Mouse (Mus musculus) MEL (cell line): ENCODE data around the gene Gpr21. TPM values are rescaled to one million over a fixed set of nuclear protein-coding genes. Genes with fewer than 3 reads are reported as not detected.

Experiments used
- DNase-seq: peaks from one replicate; pipeline ENCODE4 v3.0.0; 2011; ENCODE audit warnings: low read depth, low spot score
- H3K27ac ChIP-seq: 2 replicates; pipeline ENCODE4 v1.5.1; 2012; ENCODE audit warnings: low read depth, mild to moderate bottlenecking, control low read depth, low read length, moderate library complexity; ENCODE audit not compliant: control insufficient read depth
- H3K27me3 ChIP-seq, 2 experiments: fragments of 150-350 bp in 1 of 2; sonication (generic) in 1 of 2; 2 replicates each; pipeline ENCODE4 v1.6.1; 2012; ENCODE audit warnings: low read length in 2 of 2, mild to moderate bottlenecking in 2 of 2, improper control_type of control experiment in 1 of 2, moderate library complexity in 1 of 2; ENCODE audit not compliant: insufficient read depth in 2 of 2, control insufficient read depth in 1 of 2
- H3K36me3 ChIP-seq, 2 experiments: 2 replicates each; pipeline ENCODE4 v1.6.1; 2012 to 2014; ENCODE audit warnings: low read length in 2 of 2, improper control_type of control experiment in 1 of 2, inconsistent platforms in 1 of 2, mild to moderate bottlenecking in 1 of 2; ENCODE audit not compliant: insufficient read depth in 2 of 2, control insufficient read depth in 1 of 2
- H3K4me1 ChIP-seq, 2 experiments: fragments of 150-350 bp in 1 of 2; sonication (generic) in 1 of 2; 2 replicates each; pipeline ENCODE4 v1.6.1; 2012; ENCODE audit warnings: low read length in 2 of 2, improper control_type of control experiment in 1 of 2, mild to moderate bottlenecking in 1 of 2; ENCODE audit not compliant: insufficient read depth in 2 of 2, control insufficient read depth in 1 of 2
- H3K4me3 ChIP-seq, 2 experiments: fragments of 150-350 bp in 1 of 2; sonication (generic) in 1 of 2; 2 replicates each; pipeline ENCODE4 v1.5.1; 2012; ENCODE audit warnings: low read depth in 2 of 2, low read length in 2 of 2, mild to moderate bottlenecking in 2 of 2, moderate library complexity in 2 of 2, control low read depth in 1 of 2, improper control_type of control experiment in 1 of 2; ENCODE audit not compliant: control insufficient read depth in 1 of 2, insufficient read depth in 1 of 2
- H3K79me2 ChIP-seq: 2 replicates; pipeline ENCODE4 v1.6.1; 2012; ENCODE audit warnings: mild to moderate bottlenecking, low read length, moderate library complexity; ENCODE audit not compliant: control insufficient read depth, poor library complexity, insufficient read depth
- H3K9ac ChIP-seq: 2 replicates; pipeline ENCODE4 v1.6.1; 2012; ENCODE audit warnings: low read depth, mild to moderate bottlenecking, control low read depth, low read length, moderate library complexity; ENCODE audit not compliant: control insufficient read depth, poor library complexity, severe bottlenecking
- H3K9me3 ChIP-seq: fragments of 150-350 bp; sonication (generic); replicated peaks from 2 replicates; pipeline ENCODE4 v1.6.1; 2012; ENCODE audit warnings: mild to moderate bottlenecking, low read length, improper control_type of control experiment, moderate library complexity; ENCODE audit not compliant: insufficient read depth
- BHLHE40 ChIP-seq: IDR thresholded peaks from 2 replicates; pipeline ENCODE4 v1.6.1; 2012; ENCODE audit warnings: low read depth, mild to moderate bottlenecking, inconsistent platforms, low read length, improper control_type of control experiment, borderline replicate concordance
- CHD1 ChIP-seq: IDR thresholded peaks from 2 replicates; pipeline ENCODE4 v1.6.1; 2012; ENCODE audit warnings: low read depth, mild to moderate bottlenecking, inconsistent platforms, low read length, improper control_type of control experiment
- CHD2 ChIP-seq: IDR thresholded peaks from 2 replicates; pipeline ENCODE4 v1.6.1; 2011; ENCODE audit warnings: low read length, improper control_type of control experiment
- ELF1 ChIP-seq: IDR thresholded peaks from 2 replicates; pipeline ENCODE4 v1.6.1; 2014; ENCODE audit warnings: low read depth, mild to moderate bottlenecking, inconsistent platforms, low read length, improper control_type of control experiment, moderate library complexity
- ETS1 ChIP-seq: IDR thresholded peaks from 2 replicates; pipeline ENCODE4 v1.6.1; 2012; ENCODE audit warnings: low read depth, mild to moderate bottlenecking, inconsistent platforms, low read length, improper control_type of control experiment, moderate library complexity
- GABPA ChIP-seq: IDR thresholded peaks from 2 replicates; pipeline ENCODE4 v1.6.1; 2012; ENCODE audit warnings: low read depth, mild to moderate bottlenecking, inconsistent platforms, low read length, improper control_type of control experiment, moderate library complexity
- GATA1 ChIP-seq: IDR thresholded peaks from 2 replicates; pipeline ENCODE4 v1.6.1; 2011; ENCODE audit warnings: low read depth, low read length, improper control_type of control experiment
- HCFC1 ChIP-seq: IDR thresholded peaks from 2 replicates; pipeline ENCODE4 v1.6.1; 2012; ENCODE audit warnings: low read depth, mild to moderate bottlenecking, inconsistent platforms, low read length, improper control_type of control experiment, moderate library complexity
- KAT2A ChIP-seq: conservative IDR thresholded peaks from 2 replicates; pipeline ENCODE4 v1.6.1; 2012; ENCODE audit warnings: low read depth, low read length, improper control_type of control experiment, inconsistent platforms
- MAFK ChIP-seq: IDR thresholded peaks from 2 replicates; pipeline ENCODE4 v1.6.1; 2011; ENCODE audit warnings: low read depth, mild to moderate bottlenecking, low read length, improper control_type of control experiment, borderline replicate concordance
- MAZ ChIP-seq: IDR thresholded peaks from 2 replicates; pipeline ENCODE4 v1.6.1; 2012; ENCODE audit warnings: low read depth, mild to moderate bottlenecking, inconsistent platforms, low read length, improper control_type of control experiment
- MEF2A ChIP-seq: IDR thresholded peaks from 2 replicates; pipeline ENCODE4 v1.6.1; 2014; ENCODE audit warnings: low read depth, mild to moderate bottlenecking, inconsistent platforms, low read length, improper control_type of control experiment; ENCODE audit not compliant: poor library complexity, insufficient replicate concordance, severe bottlenecking; ENCODE audit errors: extremely low read depth
- NELFE ChIP-seq: IDR thresholded peaks from 2 replicates; pipeline ENCODE4 v1.6.1; 2011; ENCODE audit warnings: low read depth, low read length, improper control_type of control experiment
- POLR2AphosphoS2 ChIP-seq: IDR thresholded peaks from 2 replicates; pipeline ENCODE4 v1.6.1; 2011; ENCODE audit warnings: low read length, improper control_type of control experiment
- POLR2AphosphoS5 ChIP-seq: IDR thresholded peaks from 2 replicates; pipeline ENCODE4 v1.6.1; 2012; ENCODE audit warnings: low read depth, borderline replicate concordance, mild to moderate bottlenecking, inconsistent platforms, low read length, moderate library complexity, mixed read lengths
- RAD21 ChIP-seq: IDR thresholded peaks from 2 replicates; pipeline ENCODE4 v1.6.1; 2011; ENCODE audit warnings: mild to moderate bottlenecking, low read depth, low read length, improper control_type of control experiment
- RCOR1 ChIP-seq: IDR thresholded peaks from 2 replicates; pipeline ENCODE4 v1.6.1; 2012; ENCODE audit warnings: low read depth, mild to moderate bottlenecking, inconsistent platforms, low read length, improper control_type of control experiment
- SMC3 ChIP-seq: IDR thresholded peaks from 2 replicates; pipeline ENCODE4 v1.6.1; 2011; ENCODE audit warnings: low read depth, low read length, improper control_type of control experiment
- TAL1 ChIP-seq: IDR thresholded peaks from 2 replicates; pipeline ENCODE4 v1.6.1; 2012; ENCODE audit warnings: mild to moderate bottlenecking, inconsistent platforms, low read length, moderate library complexity, mixed read lengths
- TBP ChIP-seq: IDR thresholded peaks from 2 replicates; pipeline ENCODE4 v1.8.0; 2011; ENCODE audit warnings: low read depth, low read length, improper control_type of control experiment
- TCF12 ChIP-seq: IDR thresholded peaks from 2 replicates; pipeline ENCODE4 v1.6.1; 2014; ENCODE audit warnings: low read depth, mild to moderate bottlenecking, inconsistent platforms, low read length, improper control_type of control experiment, moderate library complexity
- UBTF ChIP-seq: IDR thresholded peaks from 2 replicates; pipeline ENCODE4 v1.6.1; 2012; ENCODE audit warnings: low read depth, mild to moderate bottlenecking, inconsistent platforms, low read length, improper control_type of control experiment, moderate library complexity, borderline replicate concordance; ENCODE audit not compliant: insufficient read depth
- USF2 ChIP-seq, 2 experiments: IDR thresholded peaks; 2 replicates each; pipeline ENCODE4 v1.6.1; 2011 to 2012; ENCODE audit warnings: improper control_type of control experiment in 2 of 2, low read length in 2 of 2, borderline replicate concordance in 1 of 2, inconsistent platforms in 1 of 2, low read depth in 1 of 2, mild to moderate bottlenecking in 1 of 2; ENCODE audit not compliant: insufficient read depth in 1 of 2
- ZMIZ1 ChIP-seq: IDR thresholded peaks from 2 replicates; pipeline ENCODE4 v1.6.1; 2012; ENCODE audit warnings: low read depth, mild to moderate bottlenecking, inconsistent platforms, low read length, improper control_type of control experiment, moderate library complexity
- ZNF384 ChIP-seq: IDR thresholded peaks from 2 replicates; pipeline ENCODE4 v1.6.1; 2012; ENCODE audit warnings: low read depth, mild to moderate bottlenecking, inconsistent platforms, low read length, improper control_type of control experiment
- polyA plus RNA-seq, 2 experiments: library from polyadenylated mRNA; stranded (reverse) in 1 of 2; unstranded in 1 of 2; fragments of >175 nt in 1 of 2; fragments of >200 nt in 1 of 2; gene quantifications; 2 replicates each; pipeline versions ENCODE4 v1.2.1 to v1.2.4; 2012; ENCODE audit warnings: low replicate concordance in 2 of 2, low read depth in 1 of 2; ENCODE audit not compliant: insufficient read length in 2 of 2, insufficient read depth in 1 of 2, missing spikeins in 1 of 2
- total RNA-seq: library from RNA; depleted of rRNA; stranded (reverse); fragments of 300-350 nt; gene quantifications from 2 replicates; pipeline ENCODE4 v1.2.3, GENCODE M21; 2012

The Gpr21 gene
- total and polyA plus RNA-seq, 3 experiments = 0.01 to 0.23 TPM; not detected in 1

DNA sequence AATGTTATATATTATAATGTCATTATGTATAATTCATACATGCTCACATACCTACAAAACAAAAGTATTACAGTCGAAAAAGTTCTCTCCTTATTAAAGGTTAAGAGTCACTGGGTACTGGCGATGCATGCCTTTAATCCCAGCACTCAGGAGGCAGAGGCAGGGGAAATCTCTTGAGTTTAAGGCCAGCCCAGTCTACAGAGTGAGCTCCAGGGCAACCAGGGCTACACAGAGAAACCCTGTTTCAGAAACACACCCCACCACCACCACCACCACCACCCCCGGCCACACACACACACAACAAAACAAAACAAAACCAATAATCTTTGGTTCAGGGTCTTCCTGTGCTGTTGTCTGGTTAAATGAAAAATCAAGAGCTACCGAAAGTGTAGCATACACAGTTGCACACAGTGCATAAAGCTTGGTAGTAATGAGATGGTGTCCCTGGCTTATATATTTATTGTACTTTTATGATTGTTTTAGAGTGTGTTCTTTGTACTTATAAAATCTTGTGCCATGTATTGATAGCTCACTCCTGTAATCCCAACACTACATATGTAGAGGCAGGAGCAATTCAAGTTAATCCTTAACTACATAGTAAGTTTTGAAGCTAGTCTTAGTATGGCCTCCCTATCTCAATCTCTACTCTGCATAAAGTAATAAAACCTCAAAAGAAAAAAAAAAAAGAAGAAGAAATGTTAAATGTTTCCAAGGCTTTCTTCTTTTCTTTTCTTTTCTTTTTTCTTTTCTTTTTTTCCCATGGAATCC, 4.8 kb upstream of the Gpr21 start:
- Histone ChIP-seq H3K79me2 (no peaks in the 10 kb centered on the region), H3K36me3 (peaks cover 3 to 4% of the 10 kb centered on the region in 2 experiments; a peak in 3 of 4 replicates), H3K27me3 (no peaks in the 10 kb centered on the region), H3K9me3 (no peaks in the 10 kb centered on the region), H3K27ac (no peak overlapping the region), H3K4me1 (no peaks in the 10 kb centered on the region; a peak in 2 of 4 replicates), H3K4me3 (no peak overlapping the region), H3K9ac (no peak overlapping the region)
- no peak for DNase-seq
- no peak for TF ChIP-seq ELF1
- TF ChIP-seq ZMIZ1 = no peak
- TF ChIP-seq UBTF = no peak
- no peak for TF ChIP-seq POLR2AphosphoS2
- no peak for TF ChIP-seq POLR2AphosphoS5
- no peak for TF ChIP-seq TCF12
- TF ChIP-seq MAZ = no peak
- TF ChIP-seq NELFE = no peak
- no peak for TF ChIP-seq GATA1
- TF ChIP-seq ZNF384 = no peak

DNA sequence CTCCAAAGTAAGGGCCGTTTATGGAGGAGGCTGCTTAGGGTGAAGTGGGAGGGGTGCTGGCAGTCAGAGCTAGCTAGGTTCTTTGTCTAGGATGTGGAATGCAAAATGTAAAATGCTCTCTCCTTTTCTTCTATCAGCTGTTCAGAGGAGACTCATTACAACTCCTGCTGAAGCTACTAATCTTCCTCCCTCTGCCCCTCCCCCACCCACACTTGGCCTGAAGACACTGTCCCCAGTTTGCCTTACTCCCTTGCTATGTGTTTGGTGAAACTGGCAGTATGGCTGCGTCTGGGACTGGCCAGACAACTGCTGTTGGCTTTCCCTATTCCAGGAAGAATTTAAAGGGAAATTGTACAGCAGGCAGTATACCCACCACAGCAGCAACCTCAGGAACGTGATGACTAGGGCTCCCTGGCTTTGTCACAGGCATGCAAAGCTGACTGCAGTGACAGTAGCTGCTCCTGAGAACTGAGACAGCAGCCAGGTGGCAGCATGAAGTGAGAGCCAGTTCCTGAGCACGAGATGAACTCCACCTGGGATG, 860 bp downstream of the Gpr21 start:
- H3K9ac ChIP-seq = no peak overlapping the region
- peaks cover 0 to 3% of the 10 kb centered on the region in 2 experiments; a peak in 3 of 4 replicates for H3K36me3 ChIP-seq
- H3K4me3 ChIP-seq = no peak overlapping the region
- H3K27ac ChIP-seq = no peak overlapping the region
- TF ChIP-seq USF2 (IDR thresholded peaks at IDR 0.05; ENCODE audit: borderline replicate concordance in 1 of 2, insufficient read depth in 1 of 2, low read depth in 1 of 2, low read length in 2 of 2) = no peak
- TF ChIP-seq TCF12 = no peak
- no peak for TF ChIP-seq TAL1
- no peak for TF ChIP-seq KAT2A
- TF ChIP-seq RAD21 = no peak
- no peak for TF ChIP-seq UBTF
- TF ChIP-seq MAFK = no peak
- TF ChIP-seq SMC3 = no peak
- TF ChIP-seq CHD2 = no peak
- no peak for TF ChIP-seq MEF2A
- no peak for TF ChIP-seq BHLHE40
- TF ChIP-seq HCFC1 = no peak
- TF ChIP-seq ETS1 = no peak
- TF ChIP-seq CHD1 = no peak
- TF ChIP-seq GABPA = no peak
- no peak for TF ChIP-seq GATA1
- TF ChIP-seq TBP = no peak
- TF ChIP-seq RCOR1 = no peak
- no peaks in the 10 kb centered on the region for H3K79me2 ChIP-seq
- DNase-seq = no peak
- H3K4me1 ChIP-seq = no peaks in the 10 kb centered on the region; a peak in 2 of 4 replicates
- H3K27me3 ChIP-seq = no peaks in the 10 kb centered on the region
- no peaks in the 10 kb centered on the region for H3K9me3 ChIP-seq
